Mouse (Mus musculus) thymus, adult 2 months (tissue): ENCODE data around the gene 2010003K11Rik. TPM values are rescaled to one million over a fixed set of nuclear protein-coding genes. Genes with fewer than 3 reads are reported as not detected.

Experiments used
- DNase-seq: peaks from one replicate; pipeline ENCODE4 v3.0.0; 2021
- H3K27ac ChIP-seq: fragments of 200-500 bp; 2 replicates; pipeline ENCODE4 v1.5.1; 2012; ENCODE audit warnings: low read length, control low read depth; ENCODE audit not compliant: control insufficient read depth, insufficient read depth
- H3K27me3 ChIP-seq: fragments of 200-500 bp; 2 replicates; pipeline ENCODE4 v1.6.1; 2012; ENCODE audit warnings: mild to moderate bottlenecking, low read length, moderate library complexity, mixed read lengths; ENCODE audit not compliant: control insufficient read depth, insufficient read depth
- H3K36me3 ChIP-seq: fragments of 200-500 bp; 2 replicates; pipeline ENCODE4 v1.6.1; 2012; ENCODE audit warnings: mild to moderate bottlenecking, low read length, moderate library complexity; ENCODE audit not compliant: control insufficient read depth, insufficient read depth
- H3K4me1 ChIP-seq: fragments of 200-500 bp; replicated peaks from 2 replicates; pipeline ENCODE4 v1.6.1; 2012; ENCODE audit warnings: low read length; ENCODE audit not compliant: control insufficient read depth, insufficient read depth
- H3K4me3 ChIP-seq: fragments of 200-500 bp; 2 replicates; pipeline ENCODE4 v1.5.1; 2012; ENCODE audit warnings: mild to moderate bottlenecking, low read length, control low read depth, moderate library complexity; ENCODE audit not compliant: control insufficient read depth, insufficient read depth
- CTCF ChIP-seq: fragments of 200-500 bp; IDR thresholded peaks from 2 replicates; pipeline ENCODE4 v1.5.1; 2012; ENCODE audit warnings: mild to moderate bottlenecking, control low read depth, low read length, moderate library complexity, borderline replicate concordance; ENCODE audit not compliant: control insufficient read depth, poor library complexity, insufficient read depth; ENCODE audit errors: extremely low read depth
- POLR2A ChIP-seq: fragments of 200-500 bp; IDR thresholded peaks from 2 replicates; pipeline ENCODE4 v1.6.1; 2012; ENCODE audit warnings: mild to moderate bottlenecking, low read length, control low read depth, moderate library complexity; ENCODE audit not compliant: control insufficient read depth, poor library complexity, insufficient read depth; ENCODE audit errors: extremely low read depth
- WGBS: fragments of 180-500 bp; shearing (Covaris S2); methylation state at CpG from one replicate; pipeline ENCODE4 v1.1.7; 2018; 5-methylcytosine and 5-hydroxymethylcytosine counted together
- polyA plus RNA-seq: library from polyadenylated mRNA; depleted of rRNA; stranded (reverse); fragments of >200 nt; gene quantifications from 2 replicates; pipeline ENCODE4 v1.2.3, GENCODE M21; 2012; rRNA removed

Gene 2010003K11Rik
- 0.90 and 1.2 TPM in 2 replicates for polyA plus RNA-seq

GRCm38 (mm10) chr19:4498062-4498933 is at the start of gene 2010003K11Rik:
TSS of gene 2010003K11Rik (minus strand) at chr19:4498583.
- TF ChIP-seq POLR2A (no peak), CTCF (no peak)
- 84% methylated on average over 16 of the region's 16 CpGs for WGBS
- H3K4me1 ChIP-seq, result no peaks in the 10 kb centered on the region
- H3K36me3 ChIP-seq, result no peaks in the 10 kb centered on the region
- no peak within 1 kb of the TSS for H3K27ac ChIP-seq
- DNase-seq, result no peak
- H3K27me3 ChIP-seq, result no peaks in the 10 kb centered on the region
- H3K4me3 ChIP-seq, result no peak within 1 kb of the TSS

- H3K27ac ChIP-seq, result no peak overlapping the region
- TF ChIP-seq POLR2A, result no peak
- no peak for TF ChIP-seq CTCF
- no peak for DNase-seq
- WGBS, result 74% methylated on average over 6 of the region's 6 CpGs
- no peak overlapping the region for H3K4me3 ChIP-seq
- H3K36me3 ChIP-seq, result no peaks in the 10 kb centered on the region
- no peaks in the 10 kb centered on the region for H3K27me3 ChIP-seq
- H3K4me1 ChIP-seq, result no peaks in the 10 kb centered on the region
These were observed 49.4 kb upstream of the 2010003K11Rik start for GRCm38 (mm10) chr19:4547801-4548200.

- WGBS, result 94% methylated on average over 6 of the region's 6 CpGs
- Histone ChIP-seq H3K4me3 (no peak overlapping the region), H3K36me3 (no peaks in the 10 kb centered on the region), H3K27ac (no peak overlapping the region), H3K27me3 (no peaks in the 10 kb centered on the region), H3K4me1 (no peaks in the 10 kb centered on the region)
- TF ChIP-seq POLR2A, result no peak
- TF ChIP-seq CTCF, result no peak
- DNase-seq, result no peak
These were observed 47.5 kb upstream of the 2010003K11Rik start for GRCm38 (mm10) chr19:4545841-4546240.

GRCm38 (mm10) chr19:4545091-4545490 is 46.7 kb upstream of the 2010003K11Rik start:
- no peak for DNase-seq
- 82% methylated on average over 4 of the region's 4 CpGs for WGBS
- no peak overlapping the region for H3K4me3 ChIP-seq
- H3K27ac ChIP-seq, result no peak overlapping the region
- TF ChIP-seq POLR2A (no peak), CTCF (no peak)
- H3K36me3 ChIP-seq, result no peaks in the 10 kb centered on the region
- no peaks in the 10 kb centered on the region for H3K4me1 ChIP-seq
- H3K27me3 ChIP-seq, result no peaks in the 10 kb centered on the region

- no peaks in the 10 kb centered on the region for H3K4me1 ChIP-seq
- TF ChIP-seq POLR2A (no peak), CTCF (no peak)
- H3K27me3 ChIP-seq, result no peaks in the 10 kb centered on the region
- H3K27ac ChIP-seq, result no peak overlapping the region
- H3K36me3 ChIP-seq, result no peaks in the 10 kb centered on the region
- no peak for DNase-seq
- H3K4me3 ChIP-seq, result no peak overlapping the region
These were observed 43.7 kb upstream of the 2010003K11Rik start for GRCm38 (mm10) chr19:4542081-4542480.

- no peak for DNase-seq
These were observed 42.6 kb upstream of the 2010003K11Rik start for GRCm38 (mm10) chr19:4540992-4541391.

More at GRCm38 (mm10) chr19:4540992-4541391, 42.6 kb upstream of the 2010003K11Rik start:
- H3K36me3 ChIP-seq, result no peaks in the 10 kb centered on the region
- no peaks in the 10 kb centered on the region for H3K27me3 ChIP-seq
- TF ChIP-seq POLR2A, result no peak
- no peak for TF ChIP-seq CTCF
- no peaks in the 10 kb centered on the region for H3K4me1 ChIP-seq
- 96% methylated on average over 3 of the region's 3 CpGs for WGBS
- no peak overlapping the region for H3K27ac ChIP-seq
- H3K4me3 ChIP-seq, result no peak overlapping the region
